Mouse (Mus musculus) frontal cortex, postnatal 36 days (tissue): ENCODE data around the gene Arhgap29.

Experiments
- DNase-seq, 2 experiments: peaks; one replicate each; pipeline ENCODE4 v3.0.0; 2022; ENCODE audit warnings: low spot score in 2 of 2

Arhgap29 gene

GRCm38 (mm10) chr3:121941204-121941745, 11.1 kb upstream of the Arhgap29 start:
- DNase-seq = no peak

- no peak for DNase-seq
These were observed 6.4 kb upstream of the Arhgap29 start for GRCm38 (mm10) chr3:121945957-121946356.

- DNase-seq = no peak
These were observed 5.6 kb upstream of the Arhgap29 start for GRCm38 (mm10) chr3:121946765-121947164.

GRCm38 (mm10) chr3:121950139-121950538, 2.2 kb upstream of the Arhgap29 start:
- DNase-seq = no peak

- no peak for DNase-seq
These were observed 1.2 kb upstream of the Arhgap29 start for GRCm38 (mm10) chr3:121951116-121951515.

- peak; percentile 60 to 66 for DNase-seq
These were observed 700 bp downstream of the Arhgap29 start for GRCm38 (mm10) chr3:121953049-121953432.

- no peak for DNase-seq
These were observed 1.3 kb downstream of the Arhgap29 start for GRCm38 (mm10) chr3:121953433-121954161.

- DNase-seq = no peak
These were observed 2.1 kb downstream of the Arhgap29 start for GRCm38 (mm10) chr3:121954421-121954820.

GRCm38 (mm10) chr3:121955527-121955926, 3.2 kb downstream of the Arhgap29 start:
- DNase-seq = no peak

- no peak for DNase-seq
These were observed 4.4 kb downstream of the Arhgap29 start for GRCm38 (mm10) chr3:121956789-121957188.

- DNase-seq = peak in 1 of 2 experiments; percentile 43
These were observed 5.4 kb downstream of the Arhgap29 start for GRCm38 (mm10) chr3:121957606-121958344.

GRCm38 (mm10) chr3:121964173-121964572, 11.8 kb downstream of the Arhgap29 start:
- DNase-seq = peak in 1 of 2 experiments; percentile 53

GRCm38 (mm10) chr3:121967681-121968476, 15.5 kb downstream of the Arhgap29 start:
- peak; percentile 77 to 81 for DNase-seq

GRCm38 (mm10) chr3:121968621-121969020, 16.3 kb downstream of the Arhgap29 start:
- DNase-seq = peak; percentile 6 to 15

GRCm38 (mm10) chr3:121969451-121969850, 17.1 kb downstream of the Arhgap29 start:
- DNase-seq = no peak

- DNase-seq = no peak
These were observed 21.4 kb downstream of the Arhgap29 start for GRCm38 (mm10) chr3:121973761-121974160.

GRCm38 (mm10) chr3:121975381-121975780, 23.0 kb downstream of the Arhgap29 start:
- no peak for DNase-seq

GRCm38 (mm10) chr3:121981306-121981705, 29.0 kb downstream of the Arhgap29 start:
- no peak for DNase-seq

- no peak for DNase-seq
These were observed 30.1 kb downstream of the Arhgap29 start for GRCm38 (mm10) chr3:121982450-121982849.

GRCm38 (mm10) chr3:121995125-121995524, 42.8 kb downstream of the Arhgap29 start:
- DNase-seq = no peak

GRCm38 (mm10) chr3:121999934-122000333, 47.6 kb downstream of the Arhgap29 start:
- DNase-seq = no peak

- no peak for DNase-seq
These were observed 49.2 kb downstream of the Arhgap29 start for GRCm38 (mm10) chr3:122001568-122001967.
